Mouse (Mus musculus): ENCODE results near the gene Bach1. TPM values are rescaled to one million over a fixed set of nuclear protein-coding genes. Genes with fewer than 3 reads are reported as not detected.

The Bach1 gene
- total RNA-seq (2023): 90.1 and 103 TPM in 2 replicates

GRCm38 (mm10) chr16:87698692-87699305, at the start of gene Bach1:
Gene Bach1, plus strand, starts transcription at chr16:87698945.

Other genes starting within 250 kb of the Bach1 start
- 96.3 and 114 TPM in 2 replicates for gene Usp16, start 244.2 kb upstream of the Bach1 start, total RNA-seq (2023)
- 87.4 and 88.1 TPM in 2 replicates for gene Cct8, start 203.1 kb upstream of the Bach1 start, total RNA-seq (2023)
- not detected in 2 replicates for gene Map3k7cl, start 145.6 kb upstream of the Bach1 start, total RNA-seq (2023)

Measured in neutrophil, adult 65 days (primary cell).